Mouse (Mus musculus) limb, embryonic 14.5 days (tissue): ENCODE measurements around the gene Lyrm4. TPM values are rescaled to one million over a fixed set of nuclear protein-coding genes. Genes with fewer than 3 reads are reported as not detected.

Experiments used
- ATAC-seq: fragments of 200-750 bp; cut with Nextera tagmentation; 2 replicates; pipeline ENCODE4 v1.8.0; 2017; ENCODE audit warnings: low read depth, moderate number of reproducible peaks, moderate TSS enrichment; ENCODE audit not compliant: low FRiP score
- DNase-seq: peaks from one replicate; pipeline ENCODE4 v3.0.0-alpha.2; 2015; ENCODE audit warnings: low spot score
- H3K27ac ChIP-seq: fragments of 300-500 bp; sonication (generic); replicated peaks from 2 replicates; pipeline ENCODE4 v1.5.1; 2014; ENCODE audit warnings: low read depth, mild to moderate bottlenecking, low read length, moderate library complexity, mixed read lengths
- H3K27me3 ChIP-seq: fragments of 300-500 bp; sonication (generic); 2 replicates; pipeline ENCODE4 v1.6.1; 2014; ENCODE audit warnings: low read length, mixed read lengths; ENCODE audit not compliant: control insufficient read depth, insufficient read depth
- H3K36me3 ChIP-seq: fragments of 300-500 bp; sonication (generic); 2 replicates; pipeline ENCODE4 v1.6.1; 2014; ENCODE audit warnings: mild to moderate bottlenecking, low read length, moderate library complexity, mixed read lengths; ENCODE audit not compliant: control insufficient read depth, insufficient read depth
- H3K4me1 ChIP-seq: fragments of 300-500 bp; sonication (generic); 2 replicates; pipeline ENCODE4 v1.6.1; 2014; ENCODE audit warnings: antibody characterized with exemption, low read length, mixed read lengths; ENCODE audit not compliant: control insufficient read depth, insufficient read depth
- H3K4me2 ChIP-seq: fragments of 300-500 bp; sonication (generic); replicated peaks from 2 replicates; pipeline ENCODE4 v1.6.1; 2014; ENCODE audit warnings: low read depth, mild to moderate bottlenecking, low read length, moderate library complexity; ENCODE audit not compliant: severe bottlenecking
- H3K4me3 ChIP-seq: fragments of 300-500 bp; sonication (generic); replicated peaks from 2 replicates; pipeline ENCODE4 v1.5.1; 2014; ENCODE audit warnings: low read length
- H3K9ac ChIP-seq: fragments of 300-500 bp; sonication (generic); 2 replicates; pipeline ENCODE4 v1.6.1; 2014; ENCODE audit warnings: mild to moderate bottlenecking, low read depth, low read length, moderate library complexity; ENCODE audit not compliant: severe bottlenecking
- H3K9me3 ChIP-seq: fragments of 300-500 bp; sonication (generic); 2 replicates; pipeline ENCODE4 v1.6.1; 2016; ENCODE audit warnings: low read length; ENCODE audit not compliant: control insufficient read depth
- POLR2A ChIP-seq: fragments of 200-500 bp; IDR thresholded peaks from 2 replicates; pipeline ENCODE4 v1.8.0; 2012; ENCODE audit warnings: inconsistent platforms, mild to moderate bottlenecking, moderate library complexity, borderline replicate concordance; ENCODE audit not compliant: insufficient read depth, insufficient read length; ENCODE audit errors: extremely low read depth
- WGBS: fragments of 180-500 bp; shearing (Covaris S2); extraction: QIAGEN DNeasy Blood & Tissue Kit; methylation state at CpG from one replicate; pipeline ENCODE4 v1.1.7; 2014; 5-methylcytosine and 5-hydroxymethylcytosine counted together
- polyA plus RNA-seq, 2 experiments: library from polyadenylated mRNA; depleted of rRNA in 1 of 2; stranded (reverse) in 1 of 2; unstranded in 1 of 2; fragments of >200 nt; fragmentation: Nextera tagmentation in 1 of 2; extraction: Ambion mirVana in 1 of 2; gene quantifications; 2 replicates each; pipeline versions ENCODE4 v1.2.1 to v1.2.3; 2012 to 2014

The Lyrm4 gene
- polyA plus RNA-seq, 2 experiments = 8.9 to 27.4 TPM

- Histone ChIP-seq H3K4me2 (peak overlapping the region; percentile 88), H3K36me3 (no peaks in the 10 kb centered on the region), H3K4me1 (peaks cover 8% of the 10 kb centered on the region; the same call in 1 of the 2 replicates), H3K27me3 (no peaks in the 10 kb centered on the region), H3K27ac (no peak overlapping the region), H3K9ac (peak overlapping the region; percentile 66), H3K4me3 (peak overlapping the region; percentile 64), H3K9me3 (no peaks in the 10 kb centered on the region)
- 8% methylated on average over 21 of the region's 21 CpGs for WGBS
- ATAC-seq (peak; percentile 2; the same call in 1 of the 2 replicates), DNase-seq (no peak)
- TF ChIP-seq POLR2A = no peak
Measured at GRCm38 (mm10) chr13:36116520-36117142, 695 bp downstream of the Lyrm4 start.

DNA sequence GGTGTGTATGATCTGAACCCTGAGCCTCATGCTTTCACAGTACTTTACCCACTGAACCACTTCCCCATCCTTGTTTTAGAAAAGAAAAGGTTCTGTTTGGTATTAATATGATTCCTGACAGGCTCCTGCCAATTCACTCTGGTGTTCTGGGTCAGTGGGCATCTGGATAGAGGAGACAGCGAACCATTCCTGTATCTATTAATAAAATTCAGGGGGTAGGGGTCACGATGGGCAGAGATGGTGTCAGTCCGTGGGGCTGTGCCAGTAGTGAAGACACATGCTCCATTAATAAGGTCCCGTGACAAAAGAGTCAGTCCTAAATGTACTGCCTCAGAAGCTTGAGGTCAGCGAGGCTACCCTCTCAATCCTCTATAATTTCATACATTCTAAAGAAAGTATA lies 4.1 kb downstream of the Lyrm4 start:
- 81% methylated on average over 5 of the region's 5 CpGs for WGBS
- H3K4me3 ChIP-seq = no peak overlapping the region
- no peak overlapping the region for H3K4me2 ChIP-seq
- no peak for TF ChIP-seq POLR2A
- no peak overlapping the region for H3K9ac ChIP-seq
- H3K9me3 ChIP-seq = no peaks in the 10 kb centered on the region
- H3K36me3 ChIP-seq = no peaks in the 10 kb centered on the region
- peaks cover 5% of the 10 kb centered on the region; the same call in 1 of the 2 replicates for H3K4me1 ChIP-seq
- H3K27ac ChIP-seq = no peak overlapping the region
- no peak for DNase-seq
- H3K27me3 ChIP-seq = no peaks in the 10 kb centered on the region
- no peak for ATAC-seq

DNA sequence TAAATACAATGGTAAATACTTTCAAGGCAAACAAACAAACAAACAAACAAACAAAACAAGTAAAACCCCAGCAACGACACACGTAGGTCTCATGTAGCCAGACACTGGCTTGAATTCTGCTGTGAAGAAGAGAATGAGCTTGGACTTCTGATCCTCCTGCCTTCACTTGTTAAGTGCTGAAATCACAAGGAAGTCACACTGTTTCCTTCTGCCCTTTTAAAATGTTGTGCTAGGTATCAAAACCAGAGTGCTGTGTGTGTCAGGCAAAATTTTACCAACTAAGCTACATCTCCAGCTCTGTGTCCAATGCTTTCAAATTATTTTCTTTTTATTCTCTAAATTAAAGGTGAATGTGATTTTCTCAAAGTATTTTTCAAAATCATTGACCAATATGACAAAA lies 6.0 kb downstream of the Lyrm4 start:
- ATAC-seq (no peak), DNase-seq (no peak)
- H3K27me3 ChIP-seq = no peaks in the 10 kb centered on the region
- no peak for TF ChIP-seq POLR2A
- H3K4me2 ChIP-seq = no peak overlapping the region
- peaks cover under 1% of the 10 kb centered on the region; the same call in 1 of the 2 replicates for H3K4me1 ChIP-seq
- H3K4me3 ChIP-seq = no peak overlapping the region
- H3K9me3 ChIP-seq = no peaks in the 10 kb centered on the region
- H3K9ac ChIP-seq = no peak overlapping the region
- H3K27ac ChIP-seq = no peak overlapping the region
- H3K36me3 ChIP-seq = no peaks in the 10 kb centered on the region
- WGBS = 95% methylated on average over 2 of the region's 2 CpGs

DNA sequence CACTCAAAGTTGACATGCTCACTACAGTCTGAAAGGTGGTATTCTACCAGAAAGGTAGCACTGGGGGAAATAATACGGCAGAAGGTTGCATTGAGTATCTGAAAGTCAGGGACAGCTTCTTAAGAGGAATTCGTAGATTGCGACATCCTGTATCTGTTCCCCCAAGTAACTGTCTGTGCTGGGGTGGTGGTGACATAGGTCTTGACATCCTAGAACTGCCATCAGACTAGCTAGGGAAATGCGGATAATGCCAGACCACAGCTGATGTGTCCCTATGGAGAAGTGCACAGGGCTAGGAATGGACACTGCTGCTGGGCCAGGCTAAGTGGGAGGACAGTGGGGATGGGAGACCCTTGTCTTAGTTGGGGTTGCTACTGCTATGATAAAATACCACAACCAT lies 8.8 kb downstream of the Lyrm4 start:
- H3K4me3 ChIP-seq = no peak overlapping the region
- no peaks in the 10 kb centered on the region for H3K36me3 ChIP-seq
- TF ChIP-seq POLR2A = no peak
- ATAC-seq (no peak), DNase-seq (no peak)
- no peaks in the 10 kb centered on the region for H3K27me3 ChIP-seq
- H3K4me2 ChIP-seq = no peak overlapping the region
- no peak overlapping the region for H3K27ac ChIP-seq
- no peak overlapping the region for H3K9ac ChIP-seq
- H3K4me1 ChIP-seq = no peaks in the 10 kb centered on the region
- WGBS = 100% methylated on average over 4 of the region's 4 CpGs
- H3K9me3 ChIP-seq = no peaks in the 10 kb centered on the region

DNA sequence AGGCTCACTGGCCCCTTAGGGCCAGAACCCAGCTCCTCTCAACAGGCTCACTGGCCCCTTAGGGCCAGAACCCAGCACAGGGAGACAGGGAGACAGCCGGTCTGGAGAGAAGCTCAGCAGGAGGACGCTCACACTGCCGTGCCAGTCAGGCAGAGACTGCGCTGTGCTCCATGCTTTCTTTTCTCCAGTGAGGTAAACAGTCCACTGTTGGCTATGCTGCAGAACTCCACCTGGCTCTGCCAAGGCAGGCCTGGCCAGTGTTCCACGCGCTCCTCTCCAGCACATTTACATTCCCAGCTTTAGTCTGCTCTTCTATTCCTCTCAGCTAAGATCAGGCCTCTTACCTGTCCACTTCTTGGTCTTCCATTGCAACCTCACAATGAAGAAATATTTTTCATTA lies 11.7 kb downstream of the Lyrm4 start:
- TF ChIP-seq POLR2A = no peak
- no peak for DNase-seq
- H3K27ac ChIP-seq = no peak overlapping the region
- H3K9ac ChIP-seq = no peak overlapping the region
- no peak overlapping the region for H3K4me3 ChIP-seq
- no peaks in the 10 kb centered on the region for H3K36me3 ChIP-seq
- H3K4me1 ChIP-seq = no peaks in the 10 kb centered on the region
- ATAC-seq = no peak
- no peaks in the 10 kb centered on the region for H3K27me3 ChIP-seq
- H3K4me2 ChIP-seq = no peak overlapping the region
- no peaks in the 10 kb centered on the region for H3K9me3 ChIP-seq
- 87% methylated on average over 6 of the region's 6 CpGs for WGBS
